Mouse (Mus musculus): ENCODE results near the gene Gtsf1. TPM values are rescaled to one million over a fixed set of nuclear protein-coding genes. Genes with fewer than 3 reads are reported as not detected.
"Not testable (repeated sequence)": the region's sequence is repeated elsewhere in the genome, so short reads cannot be mapped to it uniquely, and the experiment has no call there.

Gtsf1 gene
- polyA plus RNA-seq, 1 experiment from 2014 or later: not detected

DNA sequence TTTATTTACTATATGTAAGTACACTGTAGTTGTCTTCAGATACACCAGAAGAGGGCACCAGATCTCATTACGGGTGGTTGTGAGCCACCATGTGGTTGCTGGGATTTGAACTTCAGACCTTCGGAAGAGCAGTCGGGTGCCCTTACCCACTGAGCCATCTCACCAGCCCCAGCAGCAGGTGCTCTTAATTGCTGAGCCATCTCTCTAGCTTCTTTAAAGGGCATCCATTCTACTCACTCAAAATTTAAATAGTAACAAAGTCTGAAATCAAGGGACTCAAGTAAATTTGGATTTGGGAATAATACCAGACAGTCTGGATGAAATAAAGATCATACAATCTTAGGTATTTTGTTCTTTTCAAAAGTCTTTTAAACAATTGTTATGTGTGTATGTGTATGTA, 24.7 kb downstream of the Gtsf1 start:
- not testable (repeated sequence) for H3K36me3 ChIP-seq (replicated peaks); H3K4me1 ChIP-seq; H3K9ac ChIP-seq; ATAC-seq (replicated peaks); H3K27ac ChIP-seq; H3K4me3 ChIP-seq; H3K9me3 ChIP-seq; H3K4me2 ChIP-seq; H3K27me3 ChIP-seq (replicated peaks)
- 91% methylated on average over 3 of the region's 3 CpGs for WGBS

DNA sequence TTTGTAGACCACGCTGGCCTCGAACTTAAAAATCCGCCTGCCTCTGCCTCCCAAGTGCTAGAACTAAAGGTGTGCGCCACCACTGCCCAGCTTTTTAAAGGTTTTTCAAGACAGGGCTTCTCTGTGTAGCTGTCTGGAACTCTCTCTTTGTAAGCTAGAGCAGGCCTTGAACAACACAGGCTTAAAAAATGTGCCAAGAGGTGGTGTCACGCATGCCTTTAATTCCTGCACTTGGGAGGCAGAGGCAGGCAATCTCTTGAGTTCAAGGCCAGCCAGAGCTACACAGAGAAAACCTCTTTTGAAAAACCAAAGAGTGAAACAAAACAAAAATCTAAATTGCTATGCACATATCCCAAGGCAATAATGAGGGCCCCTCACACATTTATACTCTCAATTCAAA, 28.9 kb downstream of the Gtsf1 start:
- H3K27ac ChIP-seq: no peak overlapping the region
- no peaks in the 10 kb centered on the region for H3K36me3 ChIP-seq (replicated peaks)
- no peak for ATAC-seq (replicated peaks)
- H3K9me3 ChIP-seq: no peaks in the 10 kb centered on the region
- no peak overlapping the region for H3K4me2 ChIP-seq
- H3K27me3 ChIP-seq (replicated peaks): no peaks in the 10 kb centered on the region
- WGBS: 88% methylated on average over 5 of the region's 5 CpGs
- no peak overlapping the region for H3K9ac ChIP-seq
- H3K4me3 ChIP-seq: no peak overlapping the region
- no peaks in the 10 kb centered on the region for H3K4me1 ChIP-seq

DNA sequence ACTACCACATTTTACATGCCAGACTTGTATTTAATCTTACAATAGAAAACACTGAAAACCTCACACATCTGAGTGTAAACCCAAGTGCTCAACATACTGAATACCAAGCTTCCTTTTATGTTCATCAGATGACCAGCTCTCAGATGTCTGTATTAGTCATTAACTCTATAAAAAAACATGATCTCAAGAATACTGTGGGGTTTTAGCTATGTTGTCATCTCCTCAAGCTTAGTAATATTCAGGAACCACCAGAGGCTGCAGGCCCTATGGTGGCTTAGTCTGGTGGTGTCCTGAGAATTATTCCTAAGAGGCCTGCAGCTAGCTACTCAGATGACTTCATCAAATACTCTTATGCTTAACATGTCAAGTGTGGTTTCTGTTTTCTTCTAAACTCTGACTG, 36.7 kb downstream of the Gtsf1 start:
- Histone ChIP-seq H3K4me2 (no peak overlapping the region), H3K27ac (no peak overlapping the region), H3K9ac (no peak overlapping the region), H3K27me3 (replicated peaks) (no peaks in the 10 kb centered on the region), H3K9me3 (no peaks in the 10 kb centered on the region), H3K4me3 (no peak overlapping the region), H3K4me1 (no peaks in the 10 kb centered on the region), H3K36me3 (replicated peaks) (no peaks in the 10 kb centered on the region)
- no peak for ATAC-seq (replicated peaks)

DNA sequence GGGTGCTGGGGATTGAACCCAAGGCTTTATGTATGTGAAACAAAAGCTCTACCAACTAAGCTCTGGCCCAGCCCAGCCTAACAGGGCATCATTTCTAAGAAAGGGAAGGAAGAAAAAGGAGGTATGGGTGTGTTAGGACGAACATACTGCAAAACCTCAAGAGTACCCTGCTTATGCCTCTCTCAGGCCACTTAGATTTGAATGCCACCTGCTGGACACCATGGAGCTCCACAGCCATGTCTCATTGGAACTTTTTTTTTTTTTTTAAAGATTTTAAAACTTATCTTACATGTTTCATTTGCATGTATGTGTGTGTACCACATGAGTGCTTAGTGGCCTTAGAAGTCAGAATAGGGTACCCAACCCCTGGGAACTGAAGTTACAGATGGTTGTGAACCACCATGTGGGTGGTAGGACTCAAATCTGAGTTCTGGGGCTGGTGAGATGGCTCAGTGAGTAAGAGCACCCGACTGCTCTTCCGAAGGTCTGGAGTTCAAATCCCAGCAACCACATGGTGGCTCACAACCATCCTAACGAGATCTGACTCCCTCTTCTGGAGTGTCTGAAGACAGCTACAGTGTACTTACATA, 41.6 kb downstream of the Gtsf1 start:
- Histone ChIP-seq H3K27ac (no peak overlapping the region), H3K4me1 (no peaks in the 10 kb centered on the region), H3K4me2 (no peak overlapping the region), H3K9me3 (no peaks in the 10 kb centered on the region), H3K9ac (no peak overlapping the region), H3K27me3 (replicated peaks) (no peaks in the 10 kb centered on the region), H3K4me3 (no peak overlapping the region), H3K36me3 (replicated peaks) (no peaks in the 10 kb centered on the region)
- ATAC-seq (replicated peaks): no peak
- WGBS: 60% methylated on average over 4 of the region's 4 CpGs

DNA sequence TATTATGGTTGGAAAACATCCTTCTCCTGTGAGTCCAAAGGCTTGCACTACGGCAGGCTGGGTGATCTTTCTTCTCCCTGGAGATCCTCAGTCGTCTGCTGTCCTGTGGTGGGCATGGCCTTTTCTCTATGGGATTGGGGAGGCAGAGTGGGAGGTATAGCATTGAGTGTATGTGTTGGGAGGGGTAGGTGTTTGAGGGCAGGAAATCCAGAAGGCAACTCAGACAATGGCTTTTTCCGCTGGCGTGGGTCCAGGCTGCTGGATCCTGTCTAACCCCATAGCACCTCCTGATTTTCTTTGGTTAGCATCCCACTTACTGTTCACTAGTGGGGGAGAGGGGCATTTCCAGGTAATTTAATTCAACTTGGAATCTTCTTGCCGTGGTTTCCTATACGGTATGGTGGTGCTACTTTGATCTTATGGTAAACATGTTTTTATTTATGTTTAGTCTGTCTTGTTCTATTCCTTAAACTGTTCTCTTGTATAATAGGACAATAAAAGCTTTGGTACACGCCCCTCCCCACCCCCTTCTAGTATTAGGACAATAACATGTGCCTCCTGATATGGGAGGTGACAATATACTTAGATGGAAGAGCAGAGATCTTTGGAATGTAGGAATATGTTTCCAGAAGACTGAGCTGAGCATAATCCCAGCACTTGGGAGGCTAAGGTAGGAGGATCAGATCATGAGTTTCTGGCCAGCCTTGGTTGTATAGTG, 46.3 kb downstream of the Gtsf1 start:
- Histone ChIP-seq H3K9ac (no peak overlapping the region), H3K36me3 (replicated peaks) (no peaks in the 10 kb centered on the region), H3K27me3 (replicated peaks) (no peaks in the 10 kb centered on the region), H3K4me2 (no peak overlapping the region), H3K27ac (no peak overlapping the region), H3K4me1 (no peaks in the 10 kb centered on the region), H3K9me3 (no peaks in the 10 kb centered on the region), H3K4me3 (no peak overlapping the region)
- WGBS: 76% methylated on average over 7 of the region's 7 CpGs
- no peak for ATAC-seq (replicated peaks)

DNA sequence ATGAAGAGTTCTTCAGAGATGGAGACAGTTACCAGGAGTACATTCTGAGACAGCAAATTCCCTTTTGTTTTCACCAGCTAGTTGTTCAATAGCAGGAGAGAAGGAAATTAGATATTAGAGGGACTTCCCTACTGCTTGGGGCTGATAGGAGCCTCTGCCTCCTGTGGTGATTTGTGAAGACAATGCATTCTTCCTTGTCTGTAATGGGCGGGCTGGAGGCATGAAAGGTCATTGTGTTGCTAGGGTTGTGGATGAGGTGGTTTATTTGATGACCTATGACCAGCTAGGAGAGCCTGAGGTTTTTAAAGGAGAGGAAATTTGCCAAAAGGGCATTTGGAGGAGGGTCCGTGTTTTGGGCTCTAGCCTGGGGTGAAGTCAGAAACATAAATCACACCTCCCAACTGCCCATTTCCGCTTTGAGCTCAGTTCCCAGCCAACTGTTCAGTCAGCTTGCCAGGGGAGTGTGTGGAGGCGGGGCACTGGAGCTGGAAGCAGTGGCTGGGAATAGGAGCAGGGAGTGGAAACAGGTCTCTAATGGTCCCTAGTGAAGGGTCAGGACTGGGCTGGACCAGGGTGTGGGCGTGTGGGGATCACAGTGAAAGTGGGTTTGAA, 47.4 kb downstream of the Gtsf1 start:
- Histone ChIP-seq H3K27me3 (replicated peaks) (no peaks in the 10 kb centered on the region), H3K27ac (no peak overlapping the region), H3K36me3 (replicated peaks) (no peaks in the 10 kb centered on the region), H3K4me3 (no peak overlapping the region), H3K9me3 (no peaks in the 10 kb centered on the region), H3K4me2 (no peak overlapping the region), H3K9ac (no peak overlapping the region), H3K4me1 (no peaks in the 10 kb centered on the region)
- ATAC-seq (replicated peaks): no peak
- WGBS: 46% methylated on average over 5 of the region's 5 CpGs

DNA sequence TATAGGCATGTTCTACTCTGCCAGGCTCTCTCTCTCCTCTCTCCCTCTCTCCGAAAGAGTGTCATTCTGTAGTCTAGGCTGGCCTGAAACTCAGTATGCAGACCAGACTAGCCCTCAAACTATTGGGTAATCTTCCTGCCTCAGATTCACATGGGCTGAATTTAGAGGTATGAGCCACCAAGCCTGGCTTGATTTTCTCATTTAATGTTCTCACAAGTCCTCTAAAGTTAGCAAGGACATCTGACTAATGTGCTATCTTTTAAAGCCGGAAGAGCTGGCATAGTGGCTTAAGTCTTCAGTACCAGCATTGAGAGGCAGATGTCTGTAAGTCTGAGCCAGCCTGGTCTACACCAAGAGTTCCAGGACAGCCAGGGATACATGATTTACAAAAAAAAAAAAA, 48.2 kb downstream of the Gtsf1 start:
- Histone ChIP-seq H3K4me1 (no peaks in the 10 kb centered on the region), H3K27me3 (replicated peaks) (no peaks in the 10 kb centered on the region), H3K36me3 (replicated peaks) (no peaks in the 10 kb centered on the region), H3K27ac (no peak overlapping the region), H3K4me2 (no peak overlapping the region), H3K4me3 (no peak overlapping the region), H3K9ac (no peak overlapping the region), H3K9me3 (no peaks in the 10 kb centered on the region)
- no peak for ATAC-seq (replicated peaks)
- WGBS: 89% methylated on average over 2 of the region's 2 CpGs

DNA sequence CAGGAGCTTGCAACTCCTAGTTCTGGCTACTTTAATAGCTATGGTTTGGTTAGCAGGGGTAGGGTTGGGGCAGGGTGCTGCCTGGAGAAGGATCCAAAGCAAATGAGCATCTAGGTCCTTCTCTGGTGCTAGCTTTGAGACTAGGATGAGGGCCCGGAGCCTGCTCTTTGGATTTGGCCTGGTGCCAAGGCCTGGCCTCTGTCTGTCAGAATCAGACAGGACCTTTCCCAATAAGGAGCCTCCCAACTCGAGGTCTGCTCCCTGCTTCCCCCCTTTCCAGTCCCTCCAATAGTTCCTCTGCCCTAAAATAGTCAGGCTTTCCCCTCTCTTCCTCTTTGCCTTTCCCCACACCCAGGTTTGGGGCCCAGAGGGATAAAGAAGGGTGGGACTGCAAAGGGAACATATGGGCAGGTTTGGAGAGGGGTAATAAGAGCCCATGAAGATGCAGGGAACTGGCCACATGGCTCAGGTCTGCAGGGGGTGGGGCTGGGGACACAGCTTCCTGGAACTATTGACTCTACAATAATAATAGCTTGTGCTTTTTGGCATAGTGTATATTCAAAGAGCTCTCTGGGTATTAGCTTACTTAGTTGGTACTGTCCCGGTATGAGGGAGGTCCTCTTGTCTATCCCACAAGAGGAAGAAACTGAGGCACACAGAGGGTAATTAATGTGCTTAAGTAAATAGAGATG, 51.5 kb downstream of the Gtsf1 start:
- H3K27ac ChIP-seq: no peak overlapping the region
- no peak overlapping the region for H3K9ac ChIP-seq
- ATAC-seq (replicated peaks): no peak
- H3K4me1 ChIP-seq: no peaks in the 10 kb centered on the region
- H3K36me3 ChIP-seq (replicated peaks): no peaks in the 10 kb centered on the region
- no peak overlapping the region for H3K4me3 ChIP-seq
- 59% methylated on average over 3 of the region's 3 CpGs for WGBS
- no peak overlapping the region for H3K4me2 ChIP-seq
- no peaks in the 10 kb centered on the region for H3K27me3 ChIP-seq (replicated peaks)
- no peaks in the 10 kb centered on the region for H3K9me3 ChIP-seq

DNA sequence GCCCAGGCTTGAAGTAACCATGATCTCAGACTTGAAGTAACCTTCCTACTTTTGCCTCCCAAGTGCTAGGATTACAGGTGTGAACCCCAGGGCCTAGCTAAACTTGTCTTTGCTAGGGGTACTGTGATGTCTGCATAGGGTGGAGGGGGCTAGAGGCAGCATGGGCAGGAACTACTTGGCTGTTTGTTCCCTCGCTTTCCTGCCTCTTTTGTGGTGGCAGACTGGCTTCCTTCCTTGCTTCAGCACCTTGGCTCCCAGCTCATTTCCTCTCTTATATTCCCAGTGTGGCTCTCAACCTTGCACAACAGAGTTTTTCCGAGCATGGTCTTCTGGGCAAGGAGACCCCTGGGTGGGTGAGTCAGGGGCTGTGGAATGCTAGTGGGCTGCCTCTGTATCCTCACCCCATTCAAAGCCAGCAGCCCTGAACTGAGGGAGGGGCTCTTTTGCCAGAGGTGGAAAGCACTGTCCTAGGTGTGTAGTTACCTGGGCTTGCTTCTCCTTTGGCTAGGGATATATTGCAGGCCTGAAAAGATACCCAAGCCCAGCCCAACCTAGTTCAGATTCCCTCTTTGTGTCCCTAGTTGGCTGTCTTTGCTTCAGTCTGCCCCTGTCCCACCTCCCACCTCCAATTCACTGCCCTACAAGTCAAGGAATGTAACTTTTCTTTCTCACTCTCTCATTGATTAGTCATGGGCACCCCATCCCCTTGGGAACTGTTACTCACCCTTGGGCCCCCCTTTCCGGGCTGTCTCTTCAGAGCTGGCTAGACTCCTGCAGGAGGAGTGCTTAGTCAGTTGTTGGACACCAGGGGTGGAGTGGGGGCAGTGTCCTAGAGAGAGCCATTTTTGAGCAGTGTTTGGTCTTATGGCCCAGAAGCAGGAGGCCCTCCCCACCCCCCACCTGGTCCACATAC, 52.3 kb downstream of the Gtsf1 start:
- Histone ChIP-seq H3K27me3 (replicated peaks) (no peaks in the 10 kb centered on the region), H3K4me3 (no peak overlapping the region), H3K27ac (no peak overlapping the region), H3K36me3 (replicated peaks) (no peaks in the 10 kb centered on the region), H3K4me1 (no peaks in the 10 kb centered on the region), H3K9me3 (no peaks in the 10 kb centered on the region), H3K4me2 (no peak overlapping the region), H3K9ac (no peak overlapping the region)
- WGBS: 75% methylated on average over 3 of the region's 3 CpGs
- ATAC-seq (replicated peaks): no peak

DNA sequence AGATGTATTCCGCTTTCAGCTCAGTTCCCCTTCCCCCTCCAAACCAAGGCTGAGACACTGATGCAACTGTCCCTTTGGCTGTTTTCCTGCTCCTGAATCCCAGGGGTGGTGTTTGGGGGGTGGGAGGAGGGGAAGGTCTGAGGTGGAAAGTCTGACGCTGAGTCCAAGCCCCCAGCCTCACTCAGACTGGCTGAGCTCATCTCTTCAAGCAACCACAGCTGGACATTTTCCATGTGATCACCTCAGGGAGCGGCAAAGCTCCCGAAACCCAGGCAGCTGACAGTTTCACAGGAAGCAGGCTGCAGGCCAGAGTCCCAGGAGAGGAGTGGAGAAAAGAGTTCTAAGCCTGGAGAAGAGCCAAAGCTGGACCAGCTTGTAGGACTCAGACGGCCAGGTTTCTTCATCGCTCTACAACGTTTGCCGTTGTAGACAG, 53.4 kb downstream of the Gtsf1 start:
- WGBS: 67% methylated on average over 8 of the region's 8 CpGs
- no peaks in the 10 kb centered on the region for H3K27me3 ChIP-seq (replicated peaks)
- H3K9ac ChIP-seq: no peak overlapping the region
- H3K36me3 ChIP-seq (replicated peaks): no peaks in the 10 kb centered on the region
- no peaks in the 10 kb centered on the region for H3K4me1 ChIP-seq
- H3K4me2 ChIP-seq: no peak overlapping the region
- H3K27ac ChIP-seq: no peak overlapping the region
- ATAC-seq (replicated peaks): no peak
- H3K9me3 ChIP-seq: no peaks in the 10 kb centered on the region
- no peak overlapping the region for H3K4me3 ChIP-seq

DNA sequence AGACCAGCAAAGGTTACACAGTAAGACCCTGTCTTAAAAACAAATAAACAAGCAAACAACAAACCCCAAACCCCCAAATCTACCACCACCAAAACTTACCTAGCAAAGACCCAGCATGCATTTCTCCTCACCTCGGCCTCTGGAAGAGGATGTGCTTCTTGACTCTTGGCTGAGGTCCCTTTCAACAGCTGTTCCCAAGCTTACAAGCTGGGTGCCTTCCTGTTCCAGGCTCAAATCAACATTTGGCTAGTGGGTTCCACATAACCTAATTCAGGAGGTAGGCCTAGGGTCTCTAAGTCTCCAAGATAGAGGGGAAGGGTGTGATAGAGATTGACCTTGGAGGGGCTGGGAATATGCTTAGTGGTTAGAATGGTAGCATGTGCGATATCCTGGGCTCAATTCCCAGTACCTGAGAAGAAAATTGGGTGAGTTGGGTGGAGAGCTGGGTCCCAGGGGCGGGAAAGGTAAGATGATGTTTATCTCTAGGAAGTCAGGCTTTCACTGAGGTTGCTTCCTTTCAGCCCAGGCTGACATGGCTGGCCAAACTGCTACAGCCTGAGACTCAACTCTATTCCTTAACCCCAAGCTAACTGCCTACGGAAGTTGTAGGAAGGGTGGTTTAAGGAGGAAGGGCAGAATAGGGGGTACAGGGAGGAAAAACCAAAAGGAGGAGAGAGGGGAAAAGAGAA, 55.0 kb downstream of the Gtsf1 start:
- no peaks in the 10 kb centered on the region for H3K4me1 ChIP-seq
- whole genome bisulfite sequencing: 90% methylated on average over 4 of the region's 4 CpGs
- no peak overlapping the region for H3K9ac ChIP-seq
- H3K27ac ChIP-seq: no peak overlapping the region
- no peaks in the 10 kb centered on the region for H3K27me3 ChIP-seq (replicated peaks)
- H3K4me2 ChIP-seq: no peak overlapping the region
- no peaks in the 10 kb centered on the region for H3K36me3 ChIP-seq (replicated peaks)
- H3K4me3 ChIP-seq: no peak overlapping the region
- no peaks in the 10 kb centered on the region for H3K9me3 ChIP-seq
- ATAC-seq (replicated peaks): no peak

Data from midbrain, embryonic 15.5 days (tissue).